Mouse (Mus musculus) kidney, adult 9 months (tissue): ENCODE data around the gene Phrf1.

Experiments
- DNase-seq: peaks from one replicate; pipeline ENCODE4 v3.0.0; 2022

Gene Phrf1

GRCm38 (mm10) chr7:141228279-141229067, at the start of gene Phrf1:
Gene Phrf1, plus strand, starts transcription at chr7:141228784.
- DNase-seq, result peak; percentile 90

- no peak for DNase-seq
These were observed 40.4 kb upstream of the Phrf1 start for GRCm38 (mm10) chr7:141188194-141188593.

DNA sequence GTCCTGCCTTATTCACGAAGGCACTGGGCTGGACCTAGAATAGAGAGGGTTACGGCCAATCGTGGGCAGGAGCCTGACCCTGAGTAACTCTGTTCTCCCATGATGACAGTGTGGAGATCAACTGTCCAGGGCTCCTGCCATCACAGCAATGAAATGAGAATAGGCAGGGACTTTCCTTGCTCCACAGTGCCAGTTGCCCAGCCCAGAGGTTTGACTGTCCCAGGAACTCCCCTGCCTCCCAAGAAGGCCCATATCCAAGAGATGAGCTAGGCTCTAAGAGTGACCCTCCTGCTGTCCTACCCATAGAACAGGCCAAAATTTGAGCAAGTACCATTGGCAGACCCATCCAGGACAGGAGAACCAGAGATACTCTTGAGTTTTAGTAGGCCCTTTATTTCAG, 39.9 kb upstream of the Phrf1 start:
- DNase-seq, result no peak

DNA sequence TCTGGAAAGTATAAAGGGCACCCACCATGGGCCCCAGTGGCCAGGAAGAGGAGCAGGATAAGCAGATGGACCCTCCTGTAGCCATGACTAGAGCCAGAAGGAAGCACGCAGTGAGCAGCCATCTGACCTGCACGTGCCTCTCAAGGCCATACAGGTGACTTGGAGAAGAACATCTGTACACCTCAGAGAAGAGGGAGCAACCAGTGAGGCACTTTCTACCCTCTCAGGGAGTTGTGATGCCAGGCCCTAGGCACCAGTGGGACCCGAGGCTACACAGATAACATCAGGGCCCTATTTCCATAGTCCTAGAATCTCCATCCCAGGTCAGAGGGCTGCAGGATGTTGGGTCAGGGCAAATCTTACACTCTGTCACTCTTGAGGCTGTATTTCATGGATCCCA, 38.4 kb upstream of the Phrf1 start:
- DNase-seq, result no peak

DNA sequence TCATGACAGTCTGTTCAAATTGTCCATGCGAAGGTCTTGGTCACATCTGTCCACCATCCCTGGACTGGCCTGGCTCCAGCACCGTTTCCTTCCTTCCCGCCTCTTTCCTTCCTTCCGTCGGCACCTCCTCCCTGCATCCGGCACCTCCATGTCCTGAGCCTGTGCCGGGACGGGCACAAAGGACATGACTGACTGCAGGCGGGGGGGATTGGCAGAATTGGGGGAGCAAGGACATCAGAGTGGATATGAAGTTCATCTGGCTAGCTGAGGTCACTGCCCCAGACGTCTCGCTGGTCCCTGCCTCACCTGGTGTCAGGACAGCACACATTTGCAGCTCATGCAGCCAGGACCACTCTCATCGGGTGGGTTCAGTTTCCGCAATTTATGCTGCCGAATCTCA, 37.5 kb upstream of the Phrf1 start:
- peak; percentile 58 for DNase-seq

GRCm38 (mm10) chr7:141191796-141192685, 36.5 kb upstream of the Phrf1 start:
- no peak for DNase-seq

GRCm38 (mm10) chr7:141192776-141193347, 35.7 kb upstream of the Phrf1 start:
- no peak for DNase-seq

GRCm38 (mm10) chr7:141193348-141193856, 35.2 kb upstream of the Phrf1 start:
- peak; percentile 54 for DNase-seq

DNA sequence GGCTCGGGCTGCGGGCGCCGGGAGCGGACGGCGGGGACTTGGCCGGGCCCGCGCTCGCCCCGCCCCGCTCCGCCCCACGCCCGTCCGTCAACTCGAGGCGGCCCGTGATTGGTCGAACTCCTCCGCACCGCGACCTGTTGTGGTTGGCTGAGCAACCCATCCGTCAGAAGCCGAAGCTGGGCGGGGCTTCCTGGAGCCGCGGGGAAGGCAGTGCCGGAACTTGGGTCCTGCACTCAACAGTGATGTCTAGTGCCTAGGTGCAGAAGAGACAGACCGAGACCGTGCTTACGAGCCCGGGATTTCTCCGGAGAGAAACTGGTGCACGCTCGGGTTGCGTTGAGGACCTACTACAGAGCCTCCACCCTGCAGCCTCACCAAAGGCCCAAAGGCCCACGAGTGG, 34.6 kb upstream of the Phrf1 start, which contains the start of the genes Hras and Lrrc56:
Gene Hras (minus strand): TSS at position 58 of the 400 bp plus-strand sequence.
Gene Lrrc56 (plus strand): TSS at position 210 of the 400 bp plus-strand sequence.
- DNase-seq, result peak; percentile 98

- no peak for DNase-seq
These were observed 34.2 kb upstream of the Phrf1 start for GRCm38 (mm10) chr7:141194409-141194808.

- peak; percentile 95 for DNase-seq
These were observed 33.8 kb upstream of the Phrf1 start for GRCm38 (mm10) chr7:141194830-141195229.

DNA sequence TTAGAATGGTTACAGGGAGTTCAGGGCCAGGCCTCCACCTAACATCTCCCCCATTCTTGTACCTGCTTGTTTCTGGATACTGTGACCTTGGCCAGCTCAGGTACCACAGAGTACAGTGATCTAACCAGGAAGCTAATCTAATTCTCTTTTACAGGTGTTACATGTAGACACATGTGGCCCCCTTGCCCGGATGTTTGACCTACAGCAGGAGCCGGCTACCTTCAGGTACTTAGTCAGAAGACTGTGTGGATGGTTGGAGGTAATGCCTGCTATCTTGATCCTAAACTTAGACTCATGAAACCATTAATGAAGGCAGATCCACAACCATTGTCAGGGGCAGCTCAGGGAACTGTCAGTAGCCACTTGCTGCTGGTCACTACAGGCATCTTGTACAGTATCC, 32.8 kb upstream of the Phrf1 start:
- no peak for DNase-seq

DNA sequence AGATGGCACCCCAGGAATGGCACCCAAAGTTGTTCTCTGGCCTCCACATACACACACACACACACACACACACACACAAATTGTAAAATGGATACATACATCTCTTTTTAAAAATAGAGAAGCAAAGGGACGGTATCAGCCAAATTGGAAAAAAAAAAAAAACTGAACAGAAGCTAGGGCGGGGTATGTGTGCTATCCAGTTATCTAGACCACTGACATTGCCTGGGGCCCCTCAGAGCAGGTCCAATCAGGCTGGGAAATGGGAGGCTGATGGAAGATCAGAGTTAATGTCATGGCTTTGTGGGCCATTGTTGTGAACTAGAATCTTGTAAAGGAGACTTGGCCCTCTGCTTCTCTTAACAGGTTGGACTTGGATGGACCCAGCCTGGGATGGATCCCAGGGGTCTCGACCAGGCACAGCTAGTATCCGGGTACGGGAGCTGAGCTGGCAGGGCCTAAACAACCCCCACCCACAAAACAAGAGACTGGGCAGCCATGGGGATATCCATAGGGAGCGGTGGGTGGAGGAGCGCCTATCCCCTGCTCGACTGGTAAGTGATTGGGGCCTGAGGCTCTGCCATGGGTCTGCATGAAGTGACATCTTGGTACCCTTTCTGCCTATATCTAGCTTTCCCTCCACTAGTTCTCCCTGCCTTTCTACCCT, 31.8 kb upstream of the Phrf1 start:
- DNase-seq, result no peak

GRCm38 (mm10) chr7:141198121-141198520, 30.5 kb upstream of the Phrf1 start:
- DNase-seq, result no peak

DNA sequence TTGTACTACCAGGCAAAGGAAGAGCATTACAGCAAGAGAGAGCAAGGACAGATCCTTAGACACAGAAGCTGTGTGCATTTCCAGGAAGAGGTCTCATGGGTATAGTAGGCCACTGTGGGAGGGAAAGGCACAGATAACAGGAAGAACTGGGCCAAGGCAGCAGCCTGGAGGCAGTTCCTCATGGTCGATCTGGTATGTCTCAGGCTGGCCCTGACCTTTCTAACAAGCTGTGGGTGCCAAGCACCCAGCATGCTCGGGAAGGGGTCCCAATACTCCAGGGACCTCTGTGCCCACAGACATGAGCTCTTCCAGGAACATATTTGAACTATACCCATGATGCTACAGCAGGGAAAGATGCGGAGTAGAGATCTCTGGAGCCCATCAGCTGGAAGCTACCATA, 24.0 kb upstream of the Phrf1 start:
- no peak for DNase-seq

DNA sequence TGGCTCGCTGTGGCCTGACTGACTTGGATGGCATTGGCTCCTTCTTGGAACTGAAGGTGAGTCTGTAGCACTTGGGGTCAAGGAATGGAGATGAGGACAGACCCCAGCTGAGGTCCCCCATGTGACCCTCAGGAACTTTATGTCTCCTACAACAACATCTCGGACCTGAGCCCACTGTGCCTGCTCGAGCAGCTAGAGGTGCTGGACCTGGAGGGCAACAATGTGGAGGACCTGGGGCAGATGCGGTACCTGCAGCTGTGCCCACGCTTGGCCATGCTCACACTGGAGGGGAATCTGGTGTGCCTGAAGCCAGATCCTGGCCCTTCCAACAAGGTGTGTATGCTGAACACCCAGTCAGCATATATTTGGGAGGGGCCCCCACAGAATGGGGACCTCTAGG, 23.1 kb upstream of the Phrf1 start:
- no peak for DNase-seq

- DNase-seq, result no peak
These were observed 22.2 kb upstream of the Phrf1 start for GRCm38 (mm10) chr7:141206182-141206937.

- no peak for DNase-seq
These were observed 19.1 kb upstream of the Phrf1 start for GRCm38 (mm10) chr7:141209526-141209925.

GRCm38 (mm10) chr7:141210137-141210536, 18.4 kb upstream of the Phrf1 start:
- DNase-seq, result no peak

GRCm38 (mm10) chr7:141210606-141211131, 17.9 kb upstream of the Phrf1 start:
- no peak for DNase-seq

DNA sequence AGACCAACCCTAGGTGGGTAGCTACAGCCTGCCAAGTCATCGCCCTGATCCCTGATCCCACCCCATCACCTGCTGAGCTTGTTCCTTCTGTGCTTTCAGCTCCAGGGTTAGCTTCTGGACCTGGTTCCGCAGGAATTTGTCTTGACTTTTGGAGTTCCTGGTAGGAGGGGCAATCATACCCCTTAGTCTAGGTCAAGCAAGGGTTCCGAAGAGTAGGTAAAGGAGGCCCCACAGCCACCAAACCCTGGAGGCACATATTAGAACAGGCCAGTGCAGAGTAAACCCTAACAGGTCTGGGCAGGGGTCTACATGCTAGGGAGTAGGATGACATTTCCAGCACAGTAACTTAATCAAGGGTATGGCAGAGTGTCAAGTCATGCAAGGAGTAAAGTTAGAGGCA, 15.5 kb upstream of the Phrf1 start:
- no peak for DNase-seq
